Mouse (Mus musculus): ENCODE measurements around the gene Gjb6.

Gjb6 gene

GRCm38 (mm10) chr14:57133161-57133661 is at the start of gene Gjb6:
Gjb6 (minus strand) TSS chr14:57133611.
- in situ Hi-C loops (cut with MboI; ENCODE audit: low pct_unique_long_range_greater_than_20kb in 1 of 2, low sequenced_read_pairs in 2 of 2, unreplicated experiment in 1 of 2) = no loop called here

GRCm38 (mm10) chr14:57165493-57165892 is 32.1 kb upstream of the Gjb6 start:
- in situ Hi-C loops (cut with MboI; ENCODE audit: low pct_unique_long_range_greater_than_20kb in 1 of 2, low sequenced_read_pairs in 2 of 2, unreplicated experiment in 1 of 2) = no loop called here

GRCm38 (mm10) chr14:57161833-57162232 is 28.4 kb upstream of the Gjb6 start:
- in situ Hi-C loops (cut with MboI; ENCODE audit: low pct_unique_long_range_greater_than_20kb in 1 of 2, low sequenced_read_pairs in 2 of 2, unreplicated experiment in 1 of 2) = no loop called here

GRCm38 (mm10) chr14:57161201-57161600 is 27.8 kb upstream of the Gjb6 start:
- in situ Hi-C loops (cut with MboI; ENCODE audit: low pct_unique_long_range_greater_than_20kb in 1 of 2, low sequenced_read_pairs in 2 of 2, unreplicated experiment in 1 of 2) = no loop called here

- in situ Hi-C loops (cut with MboI; ENCODE audit: low pct_unique_long_range_greater_than_20kb in 1 of 2, low sequenced_read_pairs in 2 of 2, unreplicated experiment in 1 of 2) = no loop called here
Observed at GRCm38 (mm10) chr14:57154916-57155315, 21.5 kb upstream of the Gjb6 start.

- in situ Hi-C loops (cut with MboI; ENCODE audit: low pct_unique_long_range_greater_than_20kb in 1 of 2, low sequenced_read_pairs in 2 of 2, unreplicated experiment in 1 of 2) = no loop called here
Observed at GRCm38 (mm10) chr14:57145741-57146140, 12.3 kb upstream of the Gjb6 start.

- in situ Hi-C loops (cut with MboI; ENCODE audit: low pct_unique_long_range_greater_than_20kb in 1 of 2, low sequenced_read_pairs in 2 of 2, unreplicated experiment in 1 of 2) = no loop called here
Observed at GRCm38 (mm10) chr14:57135265-57135664, 1.9 kb upstream of the Gjb6 start.

GRCm38 (mm10) chr14:57127383-57127782 is 6.0 kb downstream of the Gjb6 start:
- in situ Hi-C loops (cut with MboI; ENCODE audit: low pct_unique_long_range_greater_than_20kb in 1 of 2, low sequenced_read_pairs in 2 of 2, unreplicated experiment in 1 of 2) = no loop called here

GRCm38 (mm10) chr14:57122295-57122694 is 11.1 kb downstream of the Gjb6 start:
- in situ Hi-C loops (cut with MboI; ENCODE audit: low pct_unique_long_range_greater_than_20kb in 1 of 2, low sequenced_read_pairs in 2 of 2, unreplicated experiment in 1 of 2) = no loop called here

GRCm38 (mm10) chr14:57115823-57116544 is 17.4 kb downstream of the Gjb6 start, which contains the start of gene Gm4491:
Gm4491 (minus strand) TSS chr14:57115883.
- in situ Hi-C loops (cut with MboI; ENCODE audit: low pct_unique_long_range_greater_than_20kb in 1 of 2, low sequenced_read_pairs in 2 of 2, unreplicated experiment in 1 of 2) = loop anchor here in 1 of 2 experiments (10.0 kb wide), 1 partner anchor 229 kb away; no protein-coding TSS in a partner anchor

GRCm38 (mm10) chr14:57109194-57109593 is 24.2 kb downstream of the Gjb6 start:
- in situ Hi-C loops (cut with MboI; ENCODE audit: low pct_unique_long_range_greater_than_20kb in 1 of 2, low sequenced_read_pairs in 2 of 2, unreplicated experiment in 1 of 2) = no loop called here

- in situ Hi-C loops (cut with MboI; ENCODE audit: low pct_unique_long_range_greater_than_20kb in 1 of 2, low sequenced_read_pairs in 2 of 2, unreplicated experiment in 1 of 2) = no loop called here
Observed at GRCm38 (mm10) chr14:57107916-57108315, 25.5 kb downstream of the Gjb6 start.

GRCm38 (mm10) chr14:57107091-57107490 is 26.3 kb downstream of the Gjb6 start:
- in situ Hi-C loops (cut with MboI; ENCODE audit: low pct_unique_long_range_greater_than_20kb in 1 of 2, low sequenced_read_pairs in 2 of 2, unreplicated experiment in 1 of 2) = no loop called here

GRCm38 (mm10) chr14:57105721-57106120 is 27.7 kb downstream of the Gjb6 start:
- in situ Hi-C loops (cut with MboI; ENCODE audit: low pct_unique_long_range_greater_than_20kb in 1 of 2, low sequenced_read_pairs in 2 of 2, unreplicated experiment in 1 of 2) = no loop called here

- in situ Hi-C loops (cut with MboI; ENCODE audit: low pct_unique_long_range_greater_than_20kb in 1 of 2, low sequenced_read_pairs in 2 of 2, unreplicated experiment in 1 of 2) = no loop called here
Observed at GRCm38 (mm10) chr14:57105111-57105510, 28.3 kb downstream of the Gjb6 start.

- in situ Hi-C loops (cut with MboI; ENCODE audit: low pct_unique_long_range_greater_than_20kb in 1 of 2, low sequenced_read_pairs in 2 of 2, unreplicated experiment in 1 of 2) = no loop called here
Observed at GRCm38 (mm10) chr14:57104106-57105023, 29.0 kb downstream of the Gjb6 start, which contains the start of gene Gjb2. Gjb2 (minus strand) TSS chr14:57104702.

GRCm38 (mm10) chr14:57103711-57104105 is 29.7 kb downstream of the Gjb6 start:
- in situ Hi-C loops (cut with MboI; ENCODE audit: low pct_unique_long_range_greater_than_20kb in 1 of 2, low sequenced_read_pairs in 2 of 2, unreplicated experiment in 1 of 2) = no loop called here

GRCm38 (mm10) chr14:57103121-57103520 is 30.3 kb downstream of the Gjb6 start:
- in situ Hi-C loops (cut with MboI; ENCODE audit: low pct_unique_long_range_greater_than_20kb in 1 of 2, low sequenced_read_pairs in 2 of 2, unreplicated experiment in 1 of 2) = no loop called here

GRCm38 (mm10) chr14:57101623-57102022 is 31.8 kb downstream of the Gjb6 start:
- in situ Hi-C loops (cut with MboI; ENCODE audit: low pct_unique_long_range_greater_than_20kb in 1 of 2, low sequenced_read_pairs in 2 of 2, unreplicated experiment in 1 of 2) = no loop called here
